Mouse (Mus musculus) hematopoietic stem cell, adult 5-6 weeks (primary cell): ENCODE results near the gene Sgms1. TPM values are rescaled to one million over a fixed set of nuclear protein-coding genes. Genes with fewer than 3 reads are reported as not detected.

ENCODE experiments used
- ATAC-seq, 2 experiments: fragments of 125-278 bp in 1 of 2; replicated peaks in 1 of 2; 2 replicates each; pipeline ENCODE4 v1.8.0; 2016 to 2017; ENCODE audit warnings: inconsistent platforms in 2 of 2, mild to moderate bottlenecking in 2 of 2, moderate number of reproducible peaks in 2 of 2, low read depth in 1 of 2, moderate TSS enrichment in 1 of 2; ENCODE audit not compliant: low FRiP score in 2 of 2, poor library complexity in 2 of 2, severe bottlenecking in 2 of 2, insufficient read depth in 1 of 2, low TSS enrichment in 1 of 2
- total RNA-seq: library from RNA; stranded (forward); fragments of 172-1452, 232-1000 nt; gene quantifications from 2 replicates; pipeline ENCODE4 v1.2.3, GENCODE M21; 2017

Gene Sgms1
- total RNA-seq, 1 experiment from 2014 or later = 79.2 TPM

- ATAC-seq = no peak
Observed at GRCm38 (mm10) chr19:32176458-32176857, 213.1 kb downstream of the Sgms1 start.

DNA sequence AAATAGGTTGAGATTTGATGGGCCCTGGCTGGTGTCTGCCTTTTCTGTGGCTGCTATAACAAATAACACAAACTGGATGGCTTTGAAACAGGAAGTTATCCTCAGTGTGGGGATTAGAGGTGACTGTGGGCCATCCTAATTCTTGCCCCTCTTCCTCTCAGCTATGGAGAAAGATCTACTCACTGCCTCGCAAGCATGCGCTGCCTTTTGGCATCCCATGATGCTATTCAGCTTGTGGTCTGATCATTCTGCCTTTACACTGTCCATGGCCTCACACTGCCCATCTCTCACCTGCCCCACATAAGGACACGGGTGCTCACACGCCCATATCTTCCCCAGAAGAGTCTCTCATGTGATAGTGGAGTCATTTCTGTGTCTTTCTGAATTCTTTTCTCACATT is 213.5 kb downstream of the Sgms1 start:
- ATAC-seq = no peak

- no peak for ATAC-seq
Observed at GRCm38 (mm10) chr19:32175013-32175412, 214.5 kb downstream of the Sgms1 start.

GRCm38 (mm10) chr19:32174561-32174960 is 215.0 kb downstream of the Sgms1 start:
- ATAC-seq = no peak

- ATAC-seq = no peak
Observed at GRCm38 (mm10) chr19:32173522-32174184, 215.9 kb downstream of the Sgms1 start.

GRCm38 (mm10) chr19:32172511-32172981 is 217.0 kb downstream of the Sgms1 start:
- peak; percentile 94 to 96 for ATAC-seq

DNA sequence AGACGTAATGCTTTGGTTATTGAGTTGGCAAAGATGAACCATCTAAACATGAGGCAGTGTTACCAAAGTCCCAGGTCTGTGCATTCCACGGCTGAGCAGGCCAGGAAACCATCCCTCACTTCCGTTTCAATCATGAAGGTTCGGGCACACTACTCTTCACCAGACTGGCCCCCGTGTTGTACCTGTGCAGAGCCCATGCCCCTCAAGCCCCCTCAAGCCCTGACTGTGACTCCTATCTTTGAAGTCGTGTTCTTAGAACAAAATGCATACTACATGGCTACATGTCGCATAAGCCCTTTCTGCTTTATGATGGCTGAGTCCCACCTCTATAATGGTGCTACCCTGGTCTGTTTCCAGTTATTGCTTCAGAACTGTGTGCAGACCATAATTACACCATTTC is 217.5 kb downstream of the Sgms1 start:
- ATAC-seq = no peak

DNA sequence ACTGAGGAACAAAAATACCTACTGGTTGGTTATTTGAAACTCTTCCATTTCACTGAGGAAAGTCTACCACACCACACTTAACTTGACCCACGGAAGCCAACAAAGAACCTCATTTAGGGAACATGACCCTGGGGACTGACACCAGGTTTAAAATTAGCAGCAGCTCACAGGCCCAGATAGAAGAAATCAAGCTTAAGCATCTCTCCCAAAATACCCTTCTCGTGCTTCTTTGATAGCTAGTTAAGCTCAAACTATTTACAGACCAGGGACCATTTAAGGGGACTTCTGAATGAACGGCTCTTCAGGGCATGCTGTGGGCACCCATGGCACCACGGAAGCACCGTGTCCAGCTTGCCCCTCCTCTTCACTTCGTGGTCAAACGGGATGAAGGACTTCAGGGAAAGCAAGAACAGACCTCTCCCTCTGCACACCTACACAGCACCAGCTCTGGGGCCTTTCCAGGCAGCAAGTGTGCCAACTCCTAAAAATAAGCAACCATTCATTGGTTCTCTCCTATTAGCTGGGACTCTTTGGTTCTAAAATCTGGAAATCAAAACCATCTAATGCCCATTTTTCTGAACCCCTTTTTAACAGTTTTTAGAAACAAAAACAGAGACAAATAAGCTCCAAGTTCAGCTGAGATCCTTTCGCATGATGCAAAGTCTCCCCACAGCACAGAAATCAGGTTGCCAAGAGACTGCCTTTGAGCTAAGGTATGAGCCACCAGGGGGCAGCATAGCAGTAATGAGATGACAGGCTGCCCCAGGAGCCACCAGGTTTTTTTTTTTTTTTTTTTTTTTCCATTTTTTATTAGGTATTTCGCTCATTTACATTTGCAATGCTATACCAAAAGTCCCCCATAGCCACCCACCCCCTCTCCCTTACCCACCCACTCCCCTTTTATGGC is 219.6 kb downstream of the Sgms1 start:
- 0 out of 4 replicates have a peak, but pooled peaks of 1 of the 2 experiments have one; percentile 41 for ATAC-seq

GRCm38 (mm10) chr19:32168031-32168430 is 221.5 kb downstream of the Sgms1 start:
- ATAC-seq = no peak

- no peak for ATAC-seq
Observed at GRCm38 (mm10) chr19:32166823-32167605, 222.5 kb downstream of the Sgms1 start.

DNA sequence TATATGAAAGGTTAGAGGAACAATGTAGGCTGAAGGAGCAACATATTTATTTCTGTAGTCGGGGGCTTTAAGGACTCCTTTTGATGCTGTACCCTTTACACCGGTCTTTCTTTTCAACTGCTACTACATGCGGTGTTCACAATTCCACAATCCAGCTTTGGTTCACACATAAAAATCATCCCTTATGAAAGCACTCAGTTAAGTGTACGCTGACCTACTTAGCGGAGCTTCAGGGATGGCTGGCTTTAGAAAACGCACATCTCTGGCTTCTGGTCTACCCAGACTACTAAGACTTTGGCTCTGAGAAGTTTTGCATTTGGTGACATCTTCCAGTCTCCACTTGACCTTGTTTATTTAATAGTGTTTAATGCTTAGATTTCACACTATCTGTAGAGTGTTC is 223.8 kb downstream of the Sgms1 start:
- no peak for ATAC-seq

DNA sequence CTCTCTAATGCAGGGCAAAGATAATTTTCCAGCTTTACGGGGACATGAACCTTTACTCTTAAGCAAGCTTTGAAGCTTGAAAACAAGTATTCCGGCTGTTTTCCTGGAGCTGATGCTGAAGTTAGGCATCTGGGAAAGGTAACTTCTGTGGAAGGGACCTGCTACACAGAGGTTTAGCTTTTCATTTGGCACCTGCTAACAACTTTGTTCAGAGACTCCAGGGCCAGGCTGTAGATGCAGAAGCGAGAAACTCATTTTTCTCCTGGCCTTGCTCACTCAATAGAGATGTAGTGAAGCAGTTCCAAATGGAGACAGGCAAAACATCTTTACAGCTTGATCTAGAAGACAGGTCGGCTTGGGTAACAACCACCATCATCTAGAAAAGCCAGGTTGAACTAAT is 225.4 kb downstream of the Sgms1 start:
- no peak for ATAC-seq

GRCm38 (mm10) chr19:32159944-32160343 is 229.6 kb downstream of the Sgms1 start:
- ATAC-seq = peak; percentile 17 to 60; a peak in 3 of 4 replicates

- ATAC-seq = no peak
Observed at GRCm38 (mm10) chr19:32159168-32159567, 230.3 kb downstream of the Sgms1 start.

DNA sequence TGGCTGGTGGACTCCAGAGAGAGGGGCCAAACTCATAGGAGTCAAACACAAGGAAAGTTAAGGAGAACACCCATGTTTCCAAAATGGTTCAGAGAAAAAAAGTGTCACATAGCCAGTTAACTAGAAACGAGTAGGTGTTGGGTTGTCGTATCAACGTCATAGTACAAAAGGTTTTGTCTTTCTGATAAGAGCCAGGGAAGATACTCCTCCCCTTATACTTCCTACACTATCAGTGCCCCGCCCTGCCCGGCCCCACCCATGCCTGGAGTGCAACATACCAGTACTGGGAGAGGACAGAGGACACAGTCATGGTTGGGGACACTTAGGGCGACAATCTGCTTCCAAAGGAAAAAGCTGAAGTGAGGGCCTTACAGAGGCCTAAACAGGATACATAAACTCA is 232.5 kb downstream of the Sgms1 start:
- no peak for ATAC-seq

GRCm38 (mm10) chr19:32152529-32152928 is 237.0 kb downstream of the Sgms1 start:
- no peak for ATAC-seq

DNA sequence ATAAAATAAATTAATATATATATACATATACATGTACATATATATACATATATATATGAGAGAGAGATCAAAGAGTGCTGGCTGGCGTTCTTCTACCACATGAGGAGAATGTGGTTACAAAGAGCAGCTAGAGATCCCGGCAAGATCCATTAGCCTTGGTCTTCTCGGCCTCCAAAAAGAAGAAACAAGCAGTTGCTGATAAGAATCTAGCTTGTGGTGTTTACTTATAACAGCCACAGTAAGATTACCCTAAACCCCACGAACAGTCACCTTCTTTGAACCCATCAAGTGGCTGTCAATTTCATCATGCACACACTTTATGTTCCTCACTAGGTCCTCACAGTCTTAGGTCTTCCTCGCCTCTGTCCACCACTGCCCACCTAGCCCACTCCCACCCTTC is 240.8 kb downstream of the Sgms1 start:
- ATAC-seq = peak; percentile 36 to 59; a peak in 3 of 4 replicates

DNA sequence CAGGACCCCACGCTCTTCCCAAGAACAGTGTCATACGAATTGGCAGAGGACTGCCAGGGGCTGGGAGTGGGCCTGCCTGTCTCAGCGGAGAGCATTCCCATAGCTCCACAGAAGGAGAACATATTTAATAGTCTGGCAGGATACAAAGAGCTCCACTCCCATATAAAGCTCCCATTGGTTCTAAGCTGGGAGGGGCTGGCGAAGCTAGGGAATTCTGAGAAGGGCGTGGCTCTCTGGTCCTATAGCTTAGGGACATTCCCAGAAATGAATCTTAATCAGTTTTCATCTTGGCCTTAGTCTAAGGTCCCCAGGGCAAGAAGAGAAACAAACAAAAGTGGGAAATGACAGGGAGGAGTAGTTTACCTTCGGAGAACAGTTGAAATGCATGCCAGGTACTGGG is 247.1 kb downstream of the Sgms1 start:
- no peak for ATAC-seq
